Mouse (Mus musculus): Measurements from ENCODE around the gene C2cd5.

- TF ChIP-seq CTCF (conservative IDR thresholded peaks at IDR 0.05; ENCODE audit: low read length) = no peak
- no peak for TF ChIP-seq NANOG (IDR thresholded peaks at IDR 0.05; ENCODE audit: borderline replicate concordance, low read length)
Observed at GRCm38 (mm10) chr6:143115011-143115445, 15.1 kb upstream of the C2cd5 start.
